Mouse (Mus musculus): ENCODE measurements around the gene Scnm1.

Scnm1 gene

DNA sequence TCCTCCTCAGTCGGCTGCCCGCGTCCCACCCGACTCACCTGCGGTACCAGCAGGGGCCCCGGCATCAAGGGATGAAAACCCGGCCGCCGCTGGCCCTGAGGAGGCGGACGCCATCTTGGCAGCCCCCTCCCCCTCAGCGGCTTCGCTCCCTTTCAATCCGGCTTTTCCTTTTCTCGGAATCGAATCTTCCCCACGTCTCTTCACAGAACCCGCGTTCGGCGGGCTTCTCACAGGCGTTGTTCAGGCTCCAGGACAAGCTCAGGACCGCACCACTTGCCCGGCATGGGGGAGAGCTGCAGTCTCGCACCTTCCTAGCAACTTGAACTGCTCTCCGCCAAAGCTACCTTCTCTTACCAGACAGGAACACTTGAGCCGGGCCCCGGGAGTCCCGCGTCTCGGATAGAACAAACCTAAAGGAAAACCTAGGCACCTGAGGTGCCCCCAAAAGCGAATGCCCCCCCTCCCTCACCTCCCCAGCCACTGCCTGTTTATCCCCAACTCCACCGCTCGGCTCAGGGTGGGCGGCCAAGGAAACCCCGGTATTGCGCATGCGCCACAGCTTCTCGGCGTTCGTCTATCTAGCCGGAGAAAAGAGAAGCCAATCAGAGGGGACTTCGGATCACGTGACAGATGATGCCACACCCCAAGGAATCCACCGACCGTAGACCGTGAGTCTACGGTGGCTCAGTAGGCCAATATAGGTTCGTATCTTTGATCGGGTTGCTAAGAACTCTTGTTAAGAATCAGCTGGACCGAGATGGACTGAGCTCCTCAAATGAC lies 27.3 kb downstream of the Scnm1 start, which contains the start of gene Pip5k1a:
Gene Pip5k1a (minus strand): TSS at position 593 of the 780 bp plus-strand sequence.
- DNase-seq = peak; percentile 97

DNA sequence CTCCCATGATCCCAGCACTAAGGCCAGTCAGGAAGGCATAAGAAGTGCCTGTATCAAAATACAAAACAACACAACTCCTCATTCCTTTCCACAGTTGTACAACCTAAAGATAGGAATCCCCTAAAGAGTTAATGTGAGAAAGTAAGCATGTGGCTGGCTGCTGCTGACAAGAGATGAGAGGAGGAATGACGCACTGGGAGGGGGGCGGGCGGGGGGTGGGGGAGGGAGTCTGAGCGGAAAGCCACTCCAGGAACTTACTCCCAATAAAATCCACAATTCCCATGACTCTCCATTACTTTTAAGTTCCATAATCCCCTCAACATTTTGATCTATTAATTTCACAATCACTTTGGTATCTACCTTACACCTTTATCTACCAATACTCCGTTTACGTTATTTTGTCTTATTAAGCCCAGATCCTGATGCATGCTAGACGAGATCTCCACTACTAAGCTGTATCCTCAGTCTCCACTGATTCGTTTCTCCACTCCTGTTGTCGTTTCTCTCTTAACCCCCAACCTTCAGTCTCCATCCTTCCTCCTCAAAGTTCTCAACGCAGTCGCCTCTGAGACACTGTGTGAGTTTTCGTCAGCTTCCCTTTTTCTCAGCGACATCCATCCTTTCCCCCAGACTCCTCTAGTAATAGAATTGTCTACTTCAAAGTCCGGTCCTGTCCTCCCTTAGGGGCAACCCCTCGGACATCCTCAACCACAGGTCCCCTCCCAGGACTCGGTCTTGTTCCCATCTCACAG lies 28.0 kb downstream of the Scnm1 start:
- no peak for DNase-seq

DNA sequence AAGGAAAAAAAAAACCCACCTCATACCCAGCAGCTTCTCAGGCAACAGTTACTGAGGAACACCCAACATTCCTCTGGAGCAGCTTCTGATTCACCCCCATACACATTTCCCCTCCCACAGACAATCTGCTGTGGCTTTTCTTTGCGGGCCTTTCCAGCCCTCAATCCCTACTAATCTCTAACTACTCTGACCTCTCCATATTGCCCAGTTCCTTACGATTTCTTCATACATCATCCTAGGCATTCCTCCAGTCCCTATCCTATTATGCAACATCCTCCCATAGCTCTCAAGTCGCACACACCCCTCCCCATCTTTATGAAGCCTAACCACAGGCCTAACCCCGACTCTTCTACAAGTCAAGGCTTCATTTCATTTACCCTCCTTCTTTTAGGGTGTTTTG lies 28.7 kb downstream of the Scnm1 start:
- DNase-seq = no peak

DNA sequence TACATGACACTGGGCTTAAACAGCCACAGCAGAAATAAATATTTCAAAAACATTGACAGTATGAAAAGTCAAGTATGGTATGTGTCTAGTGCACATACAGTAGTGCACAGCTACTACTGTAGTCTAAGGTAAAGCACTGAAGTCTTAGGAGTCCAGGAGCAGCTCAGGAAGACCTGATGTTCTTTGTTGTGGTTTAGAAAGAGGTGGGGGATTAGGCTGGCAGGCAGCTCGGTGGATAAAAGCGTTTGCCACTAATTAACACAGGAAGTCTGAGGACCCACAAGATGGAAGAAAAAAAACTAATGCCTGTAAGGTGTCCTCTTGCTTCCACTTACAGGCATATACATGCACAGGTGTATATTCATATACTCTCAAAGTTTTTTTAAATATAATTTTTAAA lies 33.0 kb downstream of the Scnm1 start:
- DNase-seq = no peak

DNA sequence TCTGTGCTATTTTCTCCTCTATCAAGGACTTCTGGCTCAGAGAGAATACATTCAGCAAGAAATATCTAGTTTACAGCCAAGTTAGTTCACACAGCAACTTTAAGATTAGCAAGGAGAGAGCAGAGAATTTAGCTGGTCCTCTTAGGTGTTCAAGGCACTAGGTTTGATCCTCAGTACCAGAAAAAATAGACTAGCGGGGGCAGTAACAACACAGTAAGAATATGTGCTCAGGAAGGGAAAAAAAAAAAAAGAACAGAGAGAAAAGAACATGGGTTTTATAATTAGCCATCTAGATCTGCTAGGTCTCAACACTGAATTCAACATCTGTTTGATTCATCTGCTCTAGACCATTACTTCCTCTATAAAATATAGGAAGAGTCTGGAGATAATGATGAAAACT lies 45.7 kb downstream of the Scnm1 start:
- DNase-seq = no peak

Measured in kidney, postnatal 14 days (tissue).